Mouse (Mus musculus) myocyte (in vitro differentiated cells): ENCODE measurements around the gene Arfip1. TPM values are rescaled to one million over a fixed set of nuclear protein-coding genes. Genes with fewer than 3 reads are reported as not detected.
A peak's percentile ranks its signal among the peaks of the same experiment; 100 is the strongest.

Experiments used
- H3K27me3 ChIP-seq: one replicate; pipeline ENCODE4 v1.6.1; 2011; ENCODE audit not compliant: control insufficient read depth, insufficient read depth, insufficient read length
- H3K36me3 ChIP-seq: one replicate; pipeline ENCODE4 v1.6.1; 2011; ENCODE audit not compliant: control insufficient read depth, insufficient read depth
- H3K4me2 ChIP-seq: one replicate; pipeline ENCODE4 v1.6.1; 2011; ENCODE audit warnings: low read depth, control low read depth
- H3K4me3 ChIP-seq: one replicate; pipeline ENCODE4 v1.5.1; 2011; ENCODE audit warnings: mild to moderate bottlenecking, control low read depth, moderate library complexity
- H3K79me2 ChIP-seq: one replicate; pipeline ENCODE4 v1.6.1; 2011; ENCODE audit not compliant: control insufficient read depth, insufficient read depth
- H3ac ChIP-seq: one replicate; pipeline ENCODE4 v1.6.1; 2011; ENCODE audit not compliant: control insufficient read depth, insufficient read length
- CEBPB ChIP-seq: IDR thresholded peaks from 2 replicates; pipeline ENCODE4 v1.6.1; 2011; ENCODE audit warnings: mild to moderate bottlenecking, moderate library complexity; ENCODE audit not compliant: poor library complexity, insufficient read depth, severe bottlenecking
- E2F4 ChIP-seq: IDR thresholded peaks from one replicate; pipeline ENCODE4 v1.6.1; 2011; ENCODE audit warnings: mild to moderate bottlenecking, control low read depth, moderate library complexity; ENCODE audit not compliant: insufficient read depth
- MAX ChIP-seq: IDR thresholded peaks from one replicate; pipeline ENCODE4 v1.6.1; 2011; ENCODE audit warnings: low read depth, mild to moderate bottlenecking, control low read depth
- MYOD1 ChIP-seq, 3 experiments: IDR thresholded peaks; one replicate each; pipeline ENCODE4 v1.6.1; 2011; ENCODE audit warnings: control low read depth in 2 of 3, low read depth in 2 of 3, mild to moderate bottlenecking in 2 of 3, moderate library complexity in 1 of 3; ENCODE audit not compliant: insufficient read length in 2 of 3, control insufficient read depth in 1 of 3
- MYOG ChIP-seq, 3 experiments: IDR thresholded peaks; one replicate each; pipeline ENCODE4 v1.6.1; 2011; ENCODE audit warnings: control low read depth in 2 of 3, low read depth in 2 of 3, mild to moderate bottlenecking in 2 of 3; ENCODE audit not compliant: insufficient read length in 2 of 3, control insufficient read depth in 1 of 3, insufficient read depth in 1 of 3
- POLR2A ChIP-seq: IDR thresholded peaks from one replicate; pipeline ENCODE4 v1.6.1; 2011; ENCODE audit warnings: low read depth, mild to moderate bottlenecking, control low read depth, moderate library complexity; ENCODE audit not compliant: insufficient read length
- POLR2AphosphoS2 ChIP-seq: IDR thresholded peaks from one replicate; pipeline ENCODE4 v1.6.1; 2011; ENCODE audit warnings: low read depth, control low read depth; ENCODE audit not compliant: insufficient read length
- REST ChIP-seq: IDR thresholded peaks from one replicate; pipeline ENCODE4 v1.6.1; 2011; ENCODE audit warnings: mild to moderate bottlenecking, control low read depth, moderate library complexity; ENCODE audit not compliant: insufficient read depth, insufficient read length
- SRF ChIP-seq: IDR thresholded peaks from one replicate; pipeline ENCODE4 v1.6.1; 2011; ENCODE audit warnings: low read depth; ENCODE audit not compliant: control insufficient read depth, insufficient read length
- TCF12 ChIP-seq: IDR thresholded peaks from one replicate; pipeline ENCODE4 v1.6.1; 2011; ENCODE audit warnings: mild to moderate bottlenecking, control low read depth; ENCODE audit not compliant: poor library complexity, insufficient read depth, severe bottlenecking
- TCF3 ChIP-seq: IDR thresholded peaks from one replicate; pipeline ENCODE4 v1.6.1; 2011; ENCODE audit warnings: low read depth, control low read depth; ENCODE audit not compliant: insufficient read length
- USF1 ChIP-seq: IDR thresholded peaks from one replicate; pipeline ENCODE4 v1.6.1; 2011; ENCODE audit warnings: low read depth, mild to moderate bottlenecking, control low read depth, moderate library complexity
- polyA plus RNA-seq: library from polyadenylated mRNA; unstranded; fragments of >200 nt; fragmentation: generic; extraction: Trizol; gene quantifications from one replicate; pipeline ENCODE4 v1.2.1, GENCODE M21; 2012; ENCODE audit warnings: missing spikeins

Arfip1 gene
- polyA plus RNA-seq, 1 experiment = 28.2 TPM

- H3K79me2 ChIP-seq = no peaks in the 10 kb centered on the region
- no peak overlapping the region for H3ac ChIP-seq
- H3K36me3 ChIP-seq = no peaks in the 10 kb centered on the region
- TF ChIP-seq MYOG (IDR thresholded peaks at IDR 0.05; ENCODE audit: control insufficient read depth in 1 of 3, insufficient read depth in 1 of 3, insufficient read length in 2 of 3, low read depth in 2 of 3) = no peak
- TF ChIP-seq POLR2AphosphoS2 = no peak
- no peak for TF ChIP-seq REST
- no peak for TF ChIP-seq TCF3
- H3K4me2 ChIP-seq = no peak overlapping the region
- H3K27me3 ChIP-seq = no peaks in the 10 kb centered on the region
- H3K4me3 ChIP-seq = no peak overlapping the region
These were observed 120.7 kb downstream of the Arfip1 start for GRCm38 (mm10) chr3:84461687-84462086.

- H3K4me3 ChIP-seq = no peak overlapping the region
- no peaks in the 10 kb centered on the region for H3K36me3 ChIP-seq
- peak overlapping the region; percentile 40 for H3K4me2 ChIP-seq
- TF ChIP-seq USF1 (peak; percentile 7), MYOG (IDR thresholded peaks at IDR 0.05; ENCODE audit: control insufficient read depth in 1 of 3, insufficient read depth in 1 of 3, insufficient read length in 2 of 3, low read depth in 2 of 3) (peak in 1 of 3 experiments; percentile 21), TCF12 (no peak), MYOD1 (IDR thresholded peaks at IDR 0.05; ENCODE audit: control insufficient read depth in 1 of 3, insufficient read length in 2 of 3, low read depth in 2 of 3) (peak in 1 of 3 experiments; percentile 41), POLR2A (no peak), SRF (no peak), POLR2AphosphoS2 (no peak), E2F4 (no peak), MAX (no peak), REST (no peak), TCF3 (no peak), CEBPB (no peak)
- no peaks in the 10 kb centered on the region for H3K27me3 ChIP-seq
- H3ac ChIP-seq = no peak overlapping the region
- H3K79me2 ChIP-seq = no peaks in the 10 kb centered on the region
These were observed 121.5 kb downstream of the Arfip1 start for GRCm38 (mm10) chr3:84460952-84461351.

- TF ChIP-seq MAX (no peak), TCF3 (no peak), USF1 (no peak), MYOG (IDR thresholded peaks at IDR 0.05; ENCODE audit: control insufficient read depth in 1 of 3, insufficient read depth in 1 of 3, insufficient read length in 2 of 3, low read depth in 2 of 3) (no peak), CEBPB (no peak), REST (no peak), MYOD1 (IDR thresholded peaks at IDR 0.05; ENCODE audit: control insufficient read depth in 1 of 3, insufficient read length in 2 of 3, low read depth in 2 of 3) (no peak), E2F4 (no peak), POLR2AphosphoS2 (no peak), SRF (no peak)
- H3K4me2 ChIP-seq = no peak overlapping the region
- no peak overlapping the region for H3K4me3 ChIP-seq
- no peaks in the 10 kb centered on the region for H3K27me3 ChIP-seq
- H3ac ChIP-seq = no peak overlapping the region
- H3K79me2 ChIP-seq = no peaks in the 10 kb centered on the region
- H3K36me3 ChIP-seq = no peaks in the 10 kb centered on the region
These were observed 121.9 kb downstream of the Arfip1 start for GRCm38 (mm10) chr3:84460499-84460898.

- H3ac ChIP-seq = no peak overlapping the region
- no peak overlapping the region for H3K4me2 ChIP-seq
These were observed 126.5 kb downstream of the Arfip1 start for GRCm38 (mm10) chr3:84455733-84456417.

GRCm38 (mm10) chr3:84450651-84451050 is 131.8 kb downstream of the Arfip1 start:
- Histone ChIP-seq H3K4me2 (no peak overlapping the region), H3K4me3 (no peak overlapping the region), H3K79me2 (no peaks in the 10 kb centered on the region), H3ac (no peak overlapping the region), H3K36me3 (no peaks in the 10 kb centered on the region), H3K27me3 (no peaks in the 10 kb centered on the region)
- TF ChIP-seq CEBPB = no peak

More at GRCm38 (mm10) chr3:84455733-84456417, 126.5 kb downstream of the Arfip1 start:
- Histone ChIP-seq H3K27me3 (no peaks in the 10 kb centered on the region), H3K36me3 (no peaks in the 10 kb centered on the region), H3K4me3 (no peak overlapping the region), H3K79me2 (no peaks in the 10 kb centered on the region)
- TF ChIP-seq CEBPB (0 out of 2 replicates have a peak, but pooled peaks have one; percentile 34), USF1 (no peak)

GRCm38 (mm10) chr3:84449015-84449414 is 133.4 kb downstream of the Arfip1 start:
- Histone ChIP-seq H3K4me2 (no peak overlapping the region), H3K4me3 (no peak overlapping the region), H3K79me2 (no peaks in the 10 kb centered on the region), H3ac (no peak overlapping the region), H3K27me3 (no peaks in the 10 kb centered on the region), H3K36me3 (no peaks in the 10 kb centered on the region)
- no peak for TF ChIP-seq POLR2A
- no peak for TF ChIP-seq MYOG (IDR thresholded peaks at IDR 0.05; ENCODE audit: control insufficient read depth in 1 of 3, insufficient read depth in 1 of 3, insufficient read length in 2 of 3, low read depth in 2 of 3)
- TF ChIP-seq CEBPB = no peak
- TF ChIP-seq E2F4 = no peak
- no peak for TF ChIP-seq SRF
